Mouse (Mus musculus) spleen, adult 2 months (tissue): Measurements from ENCODE around the gene Kdm7a.

Experiments
- CTCF ChIP-seq: fragments of 200-500 bp; IDR thresholded peaks from 2 replicates; pipeline ENCODE4 v1.5.1; 2011; ENCODE audit warnings: mild to moderate bottlenecking, inconsistent platforms; ENCODE audit not compliant: insufficient read depth, insufficient read length, insufficient replicate concordance; ENCODE audit errors: extremely low read depth
- POLR2A ChIP-seq: fragments of 200-500 bp; IDR thresholded peaks from 2 replicates; pipeline ENCODE4 v1.6.1; 2011; ENCODE audit warnings: low read depth, low read length, inconsistent platforms

DNA sequence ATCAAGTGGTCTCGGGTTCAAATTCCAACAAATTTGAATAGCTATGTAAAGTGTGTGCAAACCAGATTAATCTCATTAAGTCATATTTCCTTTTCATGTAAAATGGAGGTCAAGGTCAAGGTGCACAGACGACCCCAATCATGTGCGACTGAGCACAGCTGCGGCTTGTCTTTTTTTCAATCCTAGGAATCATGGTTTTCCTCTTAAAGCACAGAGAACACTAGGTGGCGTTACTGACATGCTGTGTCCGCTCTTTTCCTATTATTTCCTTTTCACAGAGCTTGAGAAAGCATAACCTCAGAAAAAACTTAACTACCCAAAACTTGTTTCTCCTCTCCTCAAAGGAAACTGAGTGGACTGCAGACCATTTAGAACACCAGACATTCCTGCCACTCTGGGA, 60.5 kb downstream of the Kdm7a start:
- TF ChIP-seq CTCF (no peak), POLR2A (no peak)
